Mouse (Mus musculus) small intestine, adult 2 months (tissue): Measurements from ENCODE around the gene Ano1. TPM values are rescaled to one million over a fixed set of nuclear protein-coding genes. Genes with fewer than 3 reads are reported as not detected.

Experiments
- H3K27ac ChIP-seq: fragments of 200-500 bp; 2 replicates; pipeline ENCODE4 v1.5.1; 2012; ENCODE audit warnings: low read depth, low read length, control low read depth, inconsistent platforms; ENCODE audit not compliant: insufficient read depth
- H3K27me3 ChIP-seq: fragments of 200-500 bp; 2 replicates; pipeline ENCODE4 v1.6.1; 2012; ENCODE audit warnings: mild to moderate bottlenecking, moderate library complexity, low read length, inconsistent platforms; ENCODE audit not compliant: control insufficient read depth, insufficient read depth
- H3K36me3 ChIP-seq: fragments of 200-500 bp; 2 replicates; pipeline ENCODE4 v1.6.1; 2012; ENCODE audit warnings: mild to moderate bottlenecking, low read length, control low read depth, inconsistent platforms; ENCODE audit not compliant: control insufficient read depth, insufficient read depth
- H3K4me1 ChIP-seq: fragments of 200-500 bp; 2 replicates; pipeline ENCODE4 v1.6.1; 2012; ENCODE audit warnings: low read length, inconsistent platforms, mixed read lengths; ENCODE audit not compliant: control insufficient read depth, insufficient read depth, insufficient read length
- H3K4me3 ChIP-seq: fragments of 200-500 bp; 2 replicates; pipeline ENCODE4 v1.5.1; 2012; ENCODE audit warnings: low read depth, mild to moderate bottlenecking, control low read depth, inconsistent platforms, low read length, moderate library complexity
- CTCF ChIP-seq: fragments of 200-500 bp; IDR thresholded peaks from 2 replicates; pipeline ENCODE4 v1.5.1; 2012; ENCODE audit warnings: low read depth, mild to moderate bottlenecking, control low read depth, inconsistent platforms, low read length, moderate library complexity, mixed read lengths; ENCODE audit not compliant: insufficient replicate concordance, insufficient read length; ENCODE audit errors: extremely low read depth
- POLR2A ChIP-seq: fragments of 200-500 bp; IDR thresholded peaks from 2 replicates; pipeline ENCODE4 v1.6.1; 2012; ENCODE audit warnings: low read depth, mild to moderate bottlenecking, control low read depth, inconsistent platforms, low read length, moderate library complexity
- WGBS: fragments of 180-500 bp; shearing (Covaris S2); methylation state at CpG from one replicate; pipeline ENCODE4 v1.1.7; 2018; 5-methylcytosine and 5-hydroxymethylcytosine counted together
- polyA plus RNA-seq: library from polyadenylated mRNA; depleted of rRNA; stranded (reverse); fragments of >200 nt; gene quantifications from 2 replicates; pipeline ENCODE4 v1.2.3, GENCODE M21; 2012

Ano1 gene
- polyA plus RNA-seq, 1 experiment: 8.9 TPM

DNA sequence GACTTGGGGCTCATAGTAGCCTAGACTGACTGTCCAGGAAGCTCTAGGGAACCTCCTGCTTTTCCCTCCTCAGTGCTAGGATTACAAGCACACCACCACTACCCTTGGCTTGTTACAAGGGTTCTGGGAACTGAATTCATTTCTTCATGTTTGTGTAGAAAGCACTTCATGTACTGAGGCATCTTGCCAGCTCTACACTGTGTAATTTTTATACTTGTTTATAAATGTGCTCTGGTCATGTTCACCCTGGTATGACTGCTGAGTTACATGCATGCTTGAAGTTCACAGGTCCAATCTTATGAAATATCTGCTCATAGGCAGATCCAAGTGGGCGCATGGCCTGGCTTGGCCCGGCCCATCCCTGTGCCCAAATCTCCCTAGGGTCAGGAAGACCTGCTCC, 147.5 kb downstream of the Ano1 start:
- Histone ChIP-seq H3K27ac (0 out of 2 replicates have a peak overlapping the region, but pooled peaks have one; percentile 9), H3K36me3 (no peaks in the 10 kb centered on the region), H3K4me1 (peaks cover 16% of the 10 kb centered on the region; the same call in 1 of the 2 replicates), H3K4me3 (no peak overlapping the region), H3K27me3 (no peaks in the 10 kb centered on the region)
- 82% methylated on average over 2 of the region's 2 CpGs for WGBS
- TF ChIP-seq CTCF (no peak), POLR2A (no peak)

- no peak overlapping the region for H3K27ac ChIP-seq
- H3K4me3 ChIP-seq: no peak overlapping the region
- WGBS: 80% methylated on average over 6 of the region's 6 CpGs
- peaks cover 10% of the 10 kb centered on the region; the same call in 1 of the 2 replicates for H3K4me1 ChIP-seq
- no peak for TF ChIP-seq POLR2A
- TF ChIP-seq CTCF: no peak
- H3K27me3 ChIP-seq: no peaks in the 10 kb centered on the region
- no peaks in the 10 kb centered on the region for H3K36me3 ChIP-seq
Observed at GRCm38 (mm10) chr7:144600333-144600900, 151.4 kb downstream of the Ano1 start.

DNA sequence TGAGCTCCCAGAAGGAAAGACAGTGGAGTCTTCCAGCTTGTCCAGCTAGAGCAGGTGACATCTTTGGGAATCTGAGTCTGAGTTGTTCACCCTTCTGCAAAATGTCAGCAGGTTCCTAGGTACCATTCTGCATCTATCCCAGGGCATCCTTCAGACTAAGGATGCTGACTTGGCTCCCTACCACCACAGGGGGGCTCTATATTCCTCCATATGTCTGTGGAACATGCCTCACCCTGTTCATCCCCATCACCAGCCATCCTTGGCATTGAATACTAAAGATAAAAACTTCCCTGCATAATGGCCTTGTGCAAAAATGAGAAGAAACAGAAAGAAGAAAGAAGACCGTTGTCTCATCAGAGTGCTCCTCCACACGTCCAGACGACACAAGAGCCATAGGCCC, 162.3 kb downstream of the Ano1 start:
- Histone ChIP-seq H3K27ac (no peak overlapping the region), H3K4me3 (no peak overlapping the region), H3K36me3 (no peaks in the 10 kb centered on the region), H3K4me1 (no peaks in the 10 kb centered on the region), H3K27me3 (no peaks in the 10 kb centered on the region)
- WGBS: 81% methylated on average over 3 of the region's 3 CpGs
- TF ChIP-seq CTCF (no peak), POLR2A (no peak)

DNA sequence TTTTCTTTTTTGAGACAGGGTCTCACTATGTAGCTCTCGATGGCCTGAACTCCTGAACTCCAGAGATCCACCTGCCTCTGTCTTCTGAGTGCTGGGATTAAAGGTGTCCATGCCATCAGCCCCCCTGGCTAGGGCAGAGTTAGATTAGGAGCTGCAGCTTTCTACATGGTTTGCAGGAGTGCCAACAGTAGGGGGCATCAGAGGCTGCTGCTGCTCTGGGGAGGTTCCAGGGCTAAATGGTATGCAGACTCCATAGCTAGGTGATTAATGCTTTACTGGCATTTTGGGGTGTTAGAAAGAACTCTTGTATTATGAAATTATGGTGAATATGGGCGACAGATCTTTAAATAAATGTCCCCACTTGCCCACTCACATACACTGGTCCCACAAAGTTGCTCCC, 164.5 kb downstream of the Ano1 start:
- Histone ChIP-seq H3K4me1 (no peaks in the 10 kb centered on the region), H3K4me3 (no peak overlapping the region), H3K36me3 (no peaks in the 10 kb centered on the region), H3K27ac (no peak overlapping the region), H3K27me3 (no peaks in the 10 kb centered on the region)
- TF ChIP-seq CTCF (peak; percentile 56; the same call in 1 of the 2 replicates), POLR2A (no peak)
- WGBS: 43% methylated on average over 2 of the region's 2 CpGs

DNA sequence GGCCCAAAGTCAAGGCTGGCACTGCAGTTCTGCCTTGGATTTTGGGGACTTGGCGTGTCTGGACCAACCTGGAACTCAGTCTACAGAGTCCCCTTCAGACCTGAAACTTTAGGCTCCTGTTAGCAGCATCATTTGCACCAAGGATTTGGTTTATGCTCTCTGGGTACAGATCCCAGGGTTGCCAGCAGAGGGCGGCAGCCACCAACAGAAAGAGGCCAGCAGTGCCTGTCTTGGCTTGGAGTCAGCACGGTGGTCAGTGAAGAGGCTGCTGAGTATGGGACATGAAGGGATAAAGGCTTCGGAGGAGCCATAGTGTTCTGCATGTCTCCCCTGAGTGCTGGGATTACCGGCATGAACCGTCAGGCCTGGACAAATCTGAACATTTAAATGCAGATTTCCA, 166.1 kb downstream of the Ano1 start:
- H3K27ac ChIP-seq: no peak overlapping the region
- H3K4me1 ChIP-seq: peaks cover 6% of the 10 kb centered on the region
- H3K27me3 ChIP-seq: no peaks in the 10 kb centered on the region
- no peak overlapping the region for H3K4me3 ChIP-seq
- 26% methylated on average over 6 of the region's 6 CpGs for WGBS
- no peaks in the 10 kb centered on the region for H3K36me3 ChIP-seq
- no peak for TF ChIP-seq POLR2A
- peak; percentile 97 for TF ChIP-seq CTCF

GRCm38 (mm10) chr7:144583619-144584018, 168.2 kb downstream of the Ano1 start:
- peaks cover 8% of the 10 kb centered on the region for H3K36me3 ChIP-seq
- 11% methylated on average over 4 of the region's 4 CpGs for WGBS
- H3K4me1 ChIP-seq: peaks cover 17% of the 10 kb centered on the region
- peak; percentile 38; the same call in 1 of the 2 replicates for TF ChIP-seq CTCF
- TF ChIP-seq POLR2A: no peak
- H3K27ac ChIP-seq: no peak overlapping the region
- no peaks in the 10 kb centered on the region for H3K27me3 ChIP-seq
- H3K4me3 ChIP-seq: no peak overlapping the region

DNA sequence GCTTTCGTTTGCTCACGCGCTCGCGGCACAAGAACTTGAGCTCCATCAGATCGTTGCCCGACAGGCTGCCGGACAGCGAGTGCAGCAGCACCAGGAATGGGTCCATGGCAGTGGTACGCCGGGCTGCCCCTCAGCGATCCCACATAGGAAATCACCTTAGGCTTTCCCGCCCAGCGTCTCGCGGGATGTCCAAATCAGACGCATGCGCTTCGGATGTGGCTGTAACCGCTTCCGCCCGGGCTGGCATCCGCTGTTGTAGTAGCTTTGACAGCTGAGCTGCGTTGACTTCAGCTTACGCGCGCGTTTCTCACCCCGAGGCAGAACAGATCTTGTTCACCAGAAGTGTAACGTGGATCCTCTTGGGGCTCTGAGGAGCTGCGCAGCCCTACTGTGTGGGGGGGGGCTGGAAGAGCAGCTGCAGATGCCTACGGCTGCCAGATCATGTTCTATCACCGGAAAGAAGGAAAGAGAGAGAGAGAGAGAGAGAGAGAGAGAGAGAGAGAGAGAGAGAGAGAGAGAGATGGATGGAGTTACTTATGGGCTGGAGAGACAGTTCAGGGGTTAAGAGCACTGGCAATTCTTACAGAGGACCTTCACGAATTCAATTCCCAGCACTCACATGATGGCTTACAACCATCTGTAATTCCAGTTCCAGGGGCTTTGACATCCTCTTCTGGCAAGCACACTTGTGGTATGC, 169.3 kb downstream of the Ano1 start, which contains the start of gene Fadd:
TSS of gene Fadd (minus strand) at position 180 of the 697 bp plus-strand sequence.
- no peak for TF ChIP-seq POLR2A
- no peak for TF ChIP-seq CTCF
- Histone ChIP-seq H3K27ac (peak within 1 kb of the TSS; percentile 96), H3K4me3 (peak within 1 kb of the TSS; percentile 73), H3K36me3 (peaks cover 9% of the 10 kb centered on the region), H3K4me1 (peaks cover 17% of the 10 kb centered on the region), H3K27me3 (no peaks in the 10 kb centered on the region)
- WGBS: 1% methylated on average over 34 of the region's 34 CpGs
